Mouse (Mus musculus) intestine, embryonic 15.5 days (tissue): ENCODE data around the gene Chpf. TPM values are rescaled to one million over a fixed set of nuclear protein-coding genes. Genes with fewer than 3 reads are reported as not detected.

Source experiments
- ATAC-seq: fragments of 200-750 bp; cut with Nextera tagmentation; 2 replicates; pipeline ENCODE4 v1.8.0; 2017; ENCODE audit warnings: moderate TSS enrichment, moderate library complexity
- H3K27ac ChIP-seq: fragments of 300-500 bp; sonication (generic); 2 replicates; pipeline ENCODE4 v1.5.1; 2015; ENCODE audit warnings: mild to moderate bottlenecking, inconsistent platforms
- H3K27me3 ChIP-seq: fragments of 300-500 bp; sonication (generic); replicated peaks from 2 replicates; pipeline ENCODE4 v1.6.1; 2015; ENCODE audit warnings: inconsistent platforms
- H3K36me3 ChIP-seq: fragments of 300-500 bp; sonication (generic); 2 replicates; pipeline ENCODE4 v1.6.1; 2015; ENCODE audit warnings: inconsistent platforms
- H3K4me1 ChIP-seq: fragments of 300-500 bp; sonication (generic); replicated peaks from 2 replicates; pipeline ENCODE4 v1.6.1; 2015; ENCODE audit warnings: inconsistent platforms
- H3K4me2 ChIP-seq: fragments of 300-500 bp; sonication (generic); replicated peaks from 2 replicates; pipeline ENCODE4 v1.6.1; 2015; ENCODE audit warnings: mild to moderate bottlenecking, inconsistent platforms
- H3K4me3 ChIP-seq: fragments of 300-500 bp; sonication (generic); replicated peaks from 2 replicates; pipeline ENCODE4 v1.5.1; 2015; ENCODE audit warnings: inconsistent platforms
- H3K9ac ChIP-seq: fragments of 300-500 bp; sonication (generic); 2 replicates; pipeline ENCODE4 v1.6.1; 2015; ENCODE audit warnings: inconsistent platforms
- H3K9me3 ChIP-seq: fragments of 300-500 bp; sonication (generic); 2 replicates; pipeline ENCODE4 v1.6.1; 2016; ENCODE audit warnings: inconsistent platforms
- WGBS: fragments of 180-500 bp; shearing (Covaris S2); methylation state at CpG from one replicate; pipeline ENCODE4 v1.1.7; 2015; 5-methylcytosine and 5-hydroxymethylcytosine counted together
- polyA plus RNA-seq: library from polyadenylated mRNA; unstranded; fragments of >200 nt; fragmentation: Nextera tagmentation; extraction: Ambion mirVana; gene quantifications from 2 replicates; pipeline ENCODE4 v1.2.1, GENCODE M21; 2015

Gene Chpf
- polyA plus RNA-seq, 1 experiment from 2014 or later: 35.9 TPM

DNA sequence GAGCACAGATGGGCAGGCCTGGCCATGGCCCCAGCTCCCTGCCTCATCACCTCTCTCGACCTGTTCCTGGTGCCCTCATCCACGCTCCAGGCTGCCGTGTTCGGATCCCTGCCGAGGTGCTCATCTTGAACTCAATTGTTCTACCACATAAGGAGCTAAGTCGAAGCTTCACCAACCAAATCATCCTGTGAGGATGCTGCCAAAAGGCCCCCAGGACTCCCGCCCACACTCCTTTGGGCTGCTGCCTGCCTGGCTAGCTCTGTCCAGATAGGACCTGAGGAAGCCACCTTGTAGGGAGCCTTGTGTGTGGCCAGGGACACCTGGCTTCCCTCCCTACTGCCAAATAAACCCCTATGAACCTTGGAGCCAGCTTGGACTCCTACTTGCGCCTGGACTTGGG, 36.3 kb downstream of the Chpf start:
- Histone ChIP-seq H3K27ac (no peak overlapping the region), H3K4me1 (peaks cover 27% of the 10 kb centered on the region), H3K4me2 (no peak overlapping the region), H3K36me3 (peaks cover 7% of the 10 kb centered on the region), H3K4me3 (no peak overlapping the region), H3K27me3 (peaks cover 28% of the 10 kb centered on the region), H3K9ac (no peak overlapping the region), H3K9me3 (no peaks in the 10 kb centered on the region)
- 66% methylated on average over 8 of the region's 8 CpGs for WGBS
- ATAC-seq: no peak

DNA sequence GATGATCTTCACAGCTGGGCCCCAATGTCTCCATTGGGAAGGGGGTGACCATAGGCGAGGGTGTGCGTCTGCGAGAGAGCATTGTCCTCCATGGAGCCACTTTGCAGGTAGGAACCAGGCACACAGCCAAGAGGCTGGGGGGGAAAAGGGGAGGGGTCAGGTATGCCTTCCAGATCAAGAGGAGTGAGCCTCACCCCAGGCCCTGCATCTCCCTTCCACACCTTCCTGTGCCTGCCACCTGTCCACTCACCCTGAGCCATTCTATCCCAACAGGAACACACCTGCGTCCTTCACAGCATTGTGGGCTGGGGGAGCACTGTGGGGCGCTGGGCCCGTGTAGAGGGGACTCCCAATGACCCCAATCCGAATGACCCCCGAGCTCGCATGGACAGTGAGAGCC, 36.9 kb downstream of the Chpf start:
- Histone ChIP-seq H3K9ac (no peak overlapping the region), H3K27ac (no peak overlapping the region), H3K27me3 (peaks cover 23% of the 10 kb centered on the region), H3K4me2 (no peak overlapping the region), H3K9me3 (no peaks in the 10 kb centered on the region), H3K36me3 (peaks cover 7% of the 10 kb centered on the region), H3K4me1 (peaks cover 20% of the 10 kb centered on the region), H3K4me3 (no peak overlapping the region)
- 81% methylated on average over 9 of the region's 9 CpGs for WGBS
- no peak for ATAC-seq

DNA sequence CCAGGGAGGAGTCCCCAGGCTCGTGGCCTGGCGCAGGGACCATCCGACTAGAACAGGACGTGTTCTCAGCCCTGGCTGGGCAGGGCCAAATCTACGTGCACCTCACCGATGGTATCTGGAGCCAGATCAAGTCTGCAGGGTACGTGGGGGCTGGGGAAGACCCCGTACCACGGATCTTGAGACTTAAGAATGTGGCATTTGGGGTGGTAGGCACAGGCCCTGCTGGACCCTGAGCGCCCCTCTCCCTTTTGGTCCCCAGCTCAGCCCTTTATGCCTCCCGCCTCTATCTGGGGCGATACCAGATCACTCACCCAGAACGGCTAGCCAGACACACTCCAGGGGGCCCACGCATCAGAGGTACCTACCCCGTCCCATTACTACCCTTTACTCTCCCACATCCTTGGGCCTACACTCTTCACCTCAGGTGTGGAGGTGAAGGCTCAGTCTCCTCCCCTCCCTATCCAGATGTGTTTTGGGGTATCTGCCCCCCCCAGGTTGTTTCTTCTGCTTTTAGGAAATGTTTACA, 37.6 kb downstream of the Chpf start:
- Histone ChIP-seq H3K36me3 (peaks cover 7% of the 10 kb centered on the region), H3K4me1 (peaks cover 19% of the 10 kb centered on the region), H3K9ac (no peak overlapping the region), H3K27ac (no peak overlapping the region), H3K4me3 (no peak overlapping the region), H3K4me2 (no peak overlapping the region), H3K9me3 (no peaks in the 10 kb centered on the region), H3K27me3 (peaks cover 17% of the 10 kb centered on the region)
- 85% methylated on average over 15 of the region's 15 CpGs for WGBS
- ATAC-seq: no peak

DNA sequence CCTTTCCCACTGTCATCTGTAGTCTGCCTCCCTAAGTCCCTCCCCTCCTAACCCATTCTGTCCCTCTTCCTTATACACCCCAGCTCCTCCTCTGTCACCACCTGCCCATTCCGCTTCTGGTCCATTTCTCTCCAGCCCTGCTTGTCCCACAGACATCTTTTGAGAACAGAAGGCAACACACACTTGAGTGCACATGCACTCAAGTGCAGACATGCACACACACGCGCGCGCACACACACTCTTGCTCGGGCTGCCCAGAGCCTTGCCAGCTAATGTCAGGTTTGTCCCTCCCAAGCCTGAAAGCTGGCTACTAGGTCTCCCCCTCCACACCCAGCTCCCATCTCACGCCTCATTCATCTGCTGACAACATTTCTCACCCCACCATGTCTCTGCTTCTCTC, 38.4 kb downstream of the Chpf start:
- Histone ChIP-seq H3K4me1 (peaks cover 14% of the 10 kb centered on the region), H3K27me3 (0 out of 2 replicates have a peak, but pooled peaks cover 11% of the 10 kb centered on the region), H3K9me3 (no peaks in the 10 kb centered on the region), H3K4me3 (no peak overlapping the region), H3K36me3 (peaks cover 7% of the 10 kb centered on the region), H3K9ac (no peak overlapping the region), H3K4me2 (no peak overlapping the region), H3K27ac (no peak overlapping the region)
- no peak for ATAC-seq
- whole genome bisulfite sequencing: 93% methylated on average over 7 of the region's 7 CpGs

DNA sequence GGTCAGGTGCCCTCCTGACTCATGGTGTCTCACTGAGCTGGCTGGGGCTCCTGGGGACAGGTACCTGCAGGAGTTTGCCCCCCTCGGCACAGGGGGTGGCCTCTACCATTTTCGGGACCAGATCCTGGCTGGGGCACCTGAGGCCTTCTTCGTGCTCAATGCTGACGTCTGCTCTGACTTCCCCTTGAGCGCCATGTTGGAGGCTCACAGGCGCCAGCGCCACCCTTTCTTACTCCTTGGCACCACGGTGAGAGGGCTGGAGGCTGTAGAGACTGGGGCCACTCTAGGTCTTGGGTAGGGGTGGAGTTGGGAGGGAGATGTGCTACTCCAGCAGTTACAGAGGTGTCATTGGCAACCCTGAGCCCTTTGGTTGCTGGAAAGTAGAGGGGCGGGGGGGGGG, 40.3 kb downstream of the Chpf start:
- ATAC-seq: no peak
- no peak overlapping the region for H3K4me2 ChIP-seq
- H3K27ac ChIP-seq: no peak overlapping the region
- no peak overlapping the region for H3K4me3 ChIP-seq
- H3K9me3 ChIP-seq: no peaks in the 10 kb centered on the region
- WGBS: 79% methylated on average over 8 of the region's 9 CpGs
- H3K27me3 ChIP-seq: no peaks in the 10 kb centered on the region
- H3K4me1 ChIP-seq: peaks cover 8% of the 10 kb centered on the region
- H3K9ac ChIP-seq: no peak overlapping the region
- peaks cover 7% of the 10 kb centered on the region for H3K36me3 ChIP-seq

DNA sequence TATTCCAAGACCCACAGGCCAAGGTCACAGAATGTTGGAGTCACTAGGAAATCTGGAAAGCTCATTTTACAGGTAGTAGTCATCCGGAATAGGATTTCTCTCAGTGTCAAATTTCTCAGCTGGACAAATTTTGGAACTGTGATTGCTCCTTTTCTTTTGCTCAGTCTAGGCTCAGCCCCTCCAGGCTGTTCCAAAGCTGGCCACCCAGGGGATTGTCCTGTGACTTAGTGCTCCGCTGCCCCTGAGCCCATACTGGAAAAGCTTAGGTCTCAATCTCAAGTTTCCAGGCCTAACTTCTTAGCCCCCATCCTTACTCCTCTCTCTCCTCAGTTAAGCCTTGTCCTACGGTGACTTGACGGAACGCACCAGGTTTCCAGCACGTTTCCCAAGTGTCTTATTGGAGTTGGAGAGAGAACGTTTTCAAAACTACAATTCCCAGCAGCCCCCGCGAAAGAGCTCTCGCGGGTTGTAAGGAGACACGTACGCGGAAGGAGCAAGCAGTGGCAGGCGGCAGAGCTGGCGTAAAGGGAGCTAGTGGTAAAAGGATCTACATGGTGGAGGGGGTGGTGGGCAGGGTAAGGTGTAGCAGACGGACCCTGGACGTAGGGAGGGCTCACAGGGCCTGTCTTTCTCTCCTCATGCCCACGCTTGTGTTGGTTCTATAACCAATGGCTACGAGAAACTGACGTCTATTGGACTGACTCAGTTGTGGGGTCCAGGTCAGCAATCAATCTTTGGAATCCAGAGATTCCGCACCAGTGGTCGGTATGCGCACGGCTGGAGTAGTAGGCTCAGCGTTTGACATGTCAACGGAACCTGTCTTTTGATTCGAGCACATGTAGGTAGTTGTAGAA, 43.4 kb downstream of the Chpf start, which contains the start of gene Gmppa:
TSS of gene Gmppa (plus strand) at position 456 of the 854 bp plus-strand sequence.
- H3K9me3 ChIP-seq: no peaks in the 10 kb centered on the region
- WGBS: 5% methylated on average over 28 of the region's 28 CpGs
- no peaks in the 10 kb centered on the region for H3K27me3 ChIP-seq
- H3K9ac ChIP-seq: peak within 1 kb of the TSS; percentile 68
- peak within 1 kb of the TSS; percentile 46; the same call in 1 of the 2 replicates for H3K27ac ChIP-seq
- peak; percentile 90 for ATAC-seq
- peaks cover 8% of the 10 kb centered on the region for H3K4me1 ChIP-seq
- H3K4me3 ChIP-seq: peak within 1 kb of the TSS; percentile 62
- peaks cover 7% of the 10 kb centered on the region for H3K36me3 ChIP-seq
- H3K4me2 ChIP-seq: peak within 1 kb of the TSS; percentile 61

DNA sequence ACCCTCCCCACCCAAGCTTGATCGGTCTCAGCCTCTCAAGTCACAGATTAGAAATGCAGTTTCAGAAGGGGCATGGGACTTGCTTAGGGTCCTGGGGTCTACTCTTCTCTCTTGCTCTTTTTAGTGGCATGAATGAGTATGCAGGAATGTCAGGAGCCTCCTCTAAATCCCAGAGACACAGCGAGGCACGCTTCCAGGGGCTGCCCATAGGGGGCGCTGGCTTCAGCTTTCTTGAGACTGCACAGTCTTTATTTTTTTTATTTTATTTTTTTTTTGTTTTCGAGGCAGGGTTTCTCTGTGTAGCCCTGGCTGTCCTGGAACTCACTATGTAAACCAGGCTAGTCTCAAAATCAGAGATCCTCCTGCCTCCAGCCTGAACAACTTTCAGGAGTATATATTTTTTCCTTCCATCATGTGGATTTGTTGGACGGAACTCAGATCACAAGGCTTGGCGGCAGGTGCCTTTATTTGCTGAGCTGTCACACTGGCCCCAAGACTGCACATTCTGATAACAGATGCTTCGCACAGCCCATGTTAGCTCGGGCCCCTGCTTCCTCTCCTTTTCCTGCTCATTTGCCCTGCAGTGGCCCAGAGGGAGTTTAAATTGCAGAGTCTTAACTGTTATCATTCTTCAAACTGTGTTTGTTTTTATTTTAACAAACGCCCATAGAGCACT, 53.2 kb downstream of the Chpf start:
- H3K27ac ChIP-seq: no peak overlapping the region
- no peaks in the 10 kb centered on the region for H3K36me3 ChIP-seq
- H3K4me2 ChIP-seq: no peak overlapping the region
- 31% methylated on average over 10 of the region's 10 CpGs for WGBS
- peaks cover 16% of the 10 kb centered on the region for H3K4me1 ChIP-seq
- ATAC-seq: no peak
- H3K9ac ChIP-seq: no peak overlapping the region
- H3K9me3 ChIP-seq: no peaks in the 10 kb centered on the region
- no peak overlapping the region for H3K4me3 ChIP-seq
- H3K27me3 ChIP-seq: peaks cover 34% of the 10 kb centered on the region

Other genes starting within 250 kb of the Chpf start
- gene A630095N17Rik, start 247.2 kb downstream of the Chpf start, polyA plus RNA-seq: not detected in 2 replicates
- 25.5 and 26.2 TPM in 2 replicates for gene Dnajb2, start 242.9 kb downstream of the Chpf start, polyA plus RNA-seq
- gene Ptprn, start 214.8 kb downstream of the Chpf start, polyA plus RNA-seq: 3.2 and 3.6 TPM in 2 replicates
- gene Resp18, start 200.9 kb downstream of the Chpf start, polyA plus RNA-seq: 12.7 and 13.8 TPM in 2 replicates
- 131 and 145 TPM in 2 replicates for gene Dnpep, start 161.3 kb downstream of the Chpf start, polyA plus RNA-seq
- gene Des, start 119.0 kb downstream of the Chpf start, polyA plus RNA-seq: 105 and 111 TPM in 2 replicates
- gene Speg, start 104.0 kb downstream of the Chpf start, polyA plus RNA-seq: 35.6 and 39.3 TPM in 2 replicates
- 98.9 and 103 TPM in 2 replicates for gene Gmppa, start 43.4 kb downstream of the Chpf start, polyA plus RNA-seq
- 2.6 and 2.7 TPM in 2 replicates for gene Asic4, start 28.9 kb downstream of the Chpf start, polyA plus RNA-seq
- gene Tmem198, start 225 bp upstream of the Chpf start, polyA plus RNA-seq: 2.2 and 2.4 TPM in 2 replicates
- 70.3 and 70.5 TPM in 2 replicates for gene Obsl1, start 27.1 kb upstream of the Chpf start, polyA plus RNA-seq
- gene Inha, start 27.8 kb upstream of the Chpf start, polyA plus RNA-seq: 5.2 and 8.9 TPM in 2 replicates
- gene Stk11ip, start 42.2 kb upstream of the Chpf start, polyA plus RNA-seq: 18.2 and 18.9 TPM in 2 replicates
- gene Slc4a3, start 67.0 kb upstream of the Chpf start, polyA plus RNA-seq: 13.4 and 14.1 TPM in 2 replicates